Mouse (Mus musculus): ENCODE results near the gene Mcm9. TPM values are rescaled to one million over a fixed set of nuclear protein-coding genes. Genes with fewer than 3 reads are reported as not detected.
A peak's percentile ranks its signal among the peaks of the same experiment; 100 is the strongest.
"Not testable (repeated sequence)": the region's sequence is repeated elsewhere in the genome, so short reads cannot be mapped to it uniquely, and the experiment has no call there.

The Mcm9 gene
- polyA plus RNA-seq, 1 experiment = 4.7 TPM

- TF ChIP-seq POLR2A (IDR thresholded peaks at IDR 0.05; ENCODE audit: borderline replicate concordance, extremely low read depth, insufficient read depth, insufficient read length, poor library complexity, severe bottlenecking) (no peak), CTCF (IDR thresholded peaks at IDR 0.05; ENCODE audit: borderline replicate concordance, extremely low read depth, insufficient read depth, insufficient read length) (no peak)
- peak; percentile 40 for DNase-seq (ENCODE audit: low read depth)
Observed at GRCm38 (mm10) chr10:53517770-53518598, 112.3 kb downstream of the Mcm9 start.

GRCm38 (mm10) chr10:53512491-53512890 lies 117.7 kb downstream of the Mcm9 start:
- no peak for DNase-seq (ENCODE audit: low read depth)
- TF ChIP-seq CTCF (IDR thresholded peaks at IDR 0.05; ENCODE audit: borderline replicate concordance, extremely low read depth, insufficient read depth, insufficient read length) = no peak

GRCm38 (mm10) chr10:53509158-53509773 lies 121.0 kb downstream of the Mcm9 start:
- peak; percentile 81 for DNase-seq (ENCODE audit: low read depth)
- TF ChIP-seq POLR2A (IDR thresholded peaks at IDR 0.05; ENCODE audit: borderline replicate concordance, extremely low read depth, insufficient read depth, insufficient read length, poor library complexity, severe bottlenecking) = no peak
- TF ChIP-seq CTCF (IDR thresholded peaks at IDR 0.05; ENCODE audit: borderline replicate concordance, extremely low read depth, insufficient read depth, insufficient read length) = peak; percentile 69

- no peak for TF ChIP-seq POLR2A (IDR thresholded peaks at IDR 0.05; ENCODE audit: borderline replicate concordance, extremely low read depth, insufficient read depth, insufficient read length, poor library complexity, severe bottlenecking)
- TF ChIP-seq CTCF (IDR thresholded peaks at IDR 0.05; ENCODE audit: borderline replicate concordance, extremely low read depth, insufficient read depth, insufficient read length) = no peak
- no peak for DNase-seq (ENCODE audit: low read depth)
Observed at GRCm38 (mm10) chr10:53508676-53509075, 121.6 kb downstream of the Mcm9 start.

- TF ChIP-seq CTCF (IDR thresholded peaks at IDR 0.05; ENCODE audit: borderline replicate concordance, extremely low read depth, insufficient read depth, insufficient read length) (no peak), POLR2A (IDR thresholded peaks at IDR 0.05; ENCODE audit: borderline replicate concordance, extremely low read depth, insufficient read depth, insufficient read length, poor library complexity, severe bottlenecking) (no peak)
- no peak for DNase-seq (ENCODE audit: low read depth)
Observed at GRCm38 (mm10) chr10:53505526-53505925, 124.7 kb downstream of the Mcm9 start.

- TF ChIP-seq POLR2A (IDR thresholded peaks at IDR 0.05; ENCODE audit: borderline replicate concordance, extremely low read depth, insufficient read depth, insufficient read length, poor library complexity, severe bottlenecking) = no peak
- no peak for TF ChIP-seq CTCF (IDR thresholded peaks at IDR 0.05; ENCODE audit: borderline replicate concordance, extremely low read depth, insufficient read depth, insufficient read length)
- DNase-seq (ENCODE audit: low read depth) = peak; percentile 24
Observed at GRCm38 (mm10) chr10:53505069-53505468, 125.2 kb downstream of the Mcm9 start.

GRCm38 (mm10) chr10:53502875-53503816 lies 127.1 kb downstream of the Mcm9 start:
- TF ChIP-seq POLR2A (IDR thresholded peaks at IDR 0.05; ENCODE audit: borderline replicate concordance, extremely low read depth, insufficient read depth, insufficient read length, poor library complexity, severe bottlenecking) = no peak
- no peak for TF ChIP-seq CTCF (IDR thresholded peaks at IDR 0.05; ENCODE audit: borderline replicate concordance, extremely low read depth, insufficient read depth, insufficient read length)
- peak; percentile 84 for DNase-seq (ENCODE audit: low read depth)

GRCm38 (mm10) chr10:53502471-53502870 lies 127.8 kb downstream of the Mcm9 start:
- no peak for DNase-seq (ENCODE audit: low read depth)
- TF ChIP-seq POLR2A (IDR thresholded peaks at IDR 0.05; ENCODE audit: borderline replicate concordance, extremely low read depth, insufficient read depth, insufficient read length, poor library complexity, severe bottlenecking) (no peak), CTCF (IDR thresholded peaks at IDR 0.05; ENCODE audit: borderline replicate concordance, extremely low read depth, insufficient read depth, insufficient read length) (no peak)

GRCm38 (mm10) chr10:53499518-53499917 lies 130.7 kb downstream of the Mcm9 start:
- TF ChIP-seq CTCF (IDR thresholded peaks at IDR 0.05; ENCODE audit: borderline replicate concordance, extremely low read depth, insufficient read depth, insufficient read length) (no peak), POLR2A (IDR thresholded peaks at IDR 0.05; ENCODE audit: borderline replicate concordance, extremely low read depth, insufficient read depth, insufficient read length, poor library complexity, severe bottlenecking) (no peak)
- no peak for DNase-seq (ENCODE audit: low read depth)

- not testable (repeated sequence) for DNase-seq (ENCODE audit: low read depth)
Observed at GRCm38 (mm10) chr10:53495349-53495748, 134.9 kb downstream of the Mcm9 start.

GRCm38 (mm10) chr10:53493954-53494353 lies 136.3 kb downstream of the Mcm9 start:
- no peak for TF ChIP-seq CTCF (IDR thresholded peaks at IDR 0.05; ENCODE audit: borderline replicate concordance, extremely low read depth, insufficient read depth, insufficient read length)
- no peak for TF ChIP-seq POLR2A (IDR thresholded peaks at IDR 0.05; ENCODE audit: borderline replicate concordance, extremely low read depth, insufficient read depth, insufficient read length, poor library complexity, severe bottlenecking)
- DNase-seq (ENCODE audit: low read depth) = no peak

Other genes with a start within 250 kb of the Mcm9 start
- gene Asf1a, start 33.7 kb downstream of the Mcm9 start, polyA plus RNA-seq (2012; rRNA removed) = 43.8 and 62.0 TPM in 2 replicates
- 12.9 and 17.6 TPM in 2 replicates for gene Fam184a, start 120.7 kb upstream of the Mcm9 start, polyA plus RNA-seq (2012; rRNA removed)